Mouse (Mus musculus) cerebellum, adult 2 months (tissue): Measurements from ENCODE around the gene Ppfibp1. TPM values are rescaled to one million over a fixed set of nuclear protein-coding genes. Genes with fewer than 3 reads are reported as not detected.

Source experiments
- DNase-seq, 2 experiments: peaks; one replicate each; pipeline ENCODE4 v3.0.0; 2021
- H3K27ac ChIP-seq: fragments of 200-500 bp; 2 replicates; pipeline ENCODE4 v1.5.1; 2012; ENCODE audit warnings: low read length, control low read depth, inconsistent platforms; ENCODE audit not compliant: insufficient read depth
- H3K27me3 ChIP-seq: fragments of 200-500 bp; 2 replicates; pipeline ENCODE4 v1.6.1; 2012; ENCODE audit warnings: inconsistent platforms, mild to moderate bottlenecking, low read length, moderate library complexity; ENCODE audit not compliant: control insufficient read depth, insufficient read depth
- H3K4me1 ChIP-seq: fragments of 200-500 bp; 2 replicates; pipeline ENCODE4 v1.6.1; 2011; ENCODE audit warnings: low read length; ENCODE audit not compliant: control insufficient read depth, insufficient read depth
- H3K4me3 ChIP-seq: fragments of 200-500 bp; replicated peaks from 2 replicates; pipeline ENCODE3; 2011; ENCODE audit warnings: mild to moderate bottlenecking, low read depth, low read length, control low read depth; ENCODE audit not compliant: insufficient read depth
- CTCF ChIP-seq: fragments of 200-500 bp; IDR thresholded peaks from 2 replicates; pipeline ENCODE4 v1.5.1; 2011; ENCODE audit warnings: low read depth, mild to moderate bottlenecking, control low read depth, low read length, moderate library complexity, borderline replicate concordance; ENCODE audit not compliant: insufficient read depth
- POLR2A ChIP-seq: fragments of 200-500 bp; IDR thresholded peaks from 2 replicates; pipeline ENCODE4 v1.6.1; 2011; ENCODE audit warnings: low read length, control low read depth, borderline replicate concordance; ENCODE audit not compliant: insufficient read depth
- WGBS: fragments of 180-500 bp; shearing (Covaris S2); methylation state at CpG from one replicate; pipeline ENCODE4 v1.1.7; 2018; 5-methylcytosine and 5-hydroxymethylcytosine counted together
- polyA plus RNA-seq: library from polyadenylated mRNA; depleted of rRNA; stranded (reverse); fragments of >200 nt; gene quantifications from 2 replicates; pipeline ENCODE4 v1.2.3, GENCODE M21; 2012

Ppfibp1 gene
- polyA plus RNA-seq, 1 experiment, result 9.4 TPM

DNA sequence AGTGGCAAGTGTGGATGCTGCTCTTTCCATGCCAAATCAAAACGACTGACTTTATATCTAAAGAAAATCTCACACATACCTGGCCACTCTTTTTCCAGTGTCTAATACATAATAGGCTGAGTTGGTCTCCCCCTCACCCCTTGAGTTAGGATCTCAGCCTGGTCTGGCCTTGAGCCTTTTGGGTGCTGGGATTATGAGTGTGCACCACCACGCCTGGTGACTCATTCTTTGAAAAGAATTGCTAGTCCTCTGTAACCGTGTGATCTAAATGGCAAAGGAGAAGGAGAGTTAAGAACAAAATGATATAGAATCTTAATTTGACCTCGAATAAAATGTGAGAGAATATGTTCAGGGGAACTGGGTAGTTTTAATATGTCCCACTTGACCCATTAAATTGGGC lies 129.6 kb downstream of the Ppfibp1 start:
- Histone ChIP-seq H3K4me1 (0 out of 2 replicates have a peak, but pooled peaks cover 3% of the 10 kb centered on the region), H3K27ac (no peak overlapping the region), H3K27me3 (no peaks in the 10 kb centered on the region), H3K4me3 (no peak overlapping the region)
- no peak for DNase-seq
- TF ChIP-seq CTCF (no peak), POLR2A (no peak)
- 89% methylated on average over 4 of the region's 4 CpGs for WGBS

DNA sequence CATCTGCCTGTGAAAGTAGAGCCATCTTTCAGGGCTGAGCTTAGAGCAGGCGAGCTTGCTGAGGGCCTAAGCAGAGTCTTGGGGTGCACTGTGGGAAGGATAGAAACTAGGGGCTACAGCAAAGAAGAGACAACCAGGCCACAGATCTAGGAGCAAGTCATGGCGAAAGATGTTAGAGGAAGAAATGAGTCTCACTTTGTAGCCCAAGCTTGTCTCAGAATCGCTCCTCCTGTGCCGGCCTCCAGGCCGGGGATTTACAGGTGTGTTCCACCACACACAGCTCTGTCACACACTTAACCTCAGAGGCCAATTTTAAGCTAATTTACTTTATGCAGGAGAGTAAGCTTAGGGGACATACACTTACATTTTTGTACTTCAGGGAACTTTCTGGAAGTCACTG lies 130.1 kb downstream of the Ppfibp1 start:
- DNase-seq, result no peak
- H3K27me3 ChIP-seq, result no peaks in the 10 kb centered on the region
- no peak for TF ChIP-seq POLR2A
- no peak for TF ChIP-seq CTCF

DNA sequence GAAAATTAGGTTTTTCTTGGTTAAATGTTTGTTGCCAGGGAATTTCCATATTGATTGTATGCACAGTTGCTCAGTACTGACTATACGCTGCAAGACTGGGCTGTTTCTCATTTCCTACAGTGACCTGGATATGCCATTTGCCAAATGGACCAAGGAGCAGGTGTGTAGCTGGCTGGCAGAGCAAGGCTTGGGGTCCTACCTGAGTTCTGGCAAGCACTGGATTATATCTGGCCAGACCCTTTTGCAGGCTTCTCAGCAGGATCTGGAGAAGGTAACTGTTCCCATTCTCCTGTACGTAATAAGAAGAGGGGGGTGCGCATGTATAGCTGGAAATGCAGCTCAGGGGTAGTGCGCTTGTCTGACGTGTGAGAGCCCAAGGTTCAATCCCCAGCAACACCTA lies 132.9 kb downstream of the Ppfibp1 start:
- H3K27ac ChIP-seq, result no peak overlapping the region
- TF ChIP-seq CTCF, result no peak
- TF ChIP-seq POLR2A, result no peak
- H3K27me3 ChIP-seq, result no peaks in the 10 kb centered on the region
- H3K4me3 ChIP-seq, result no peak overlapping the region
- WGBS, result 48% methylated on average over 5 of the region's 5 CpGs
- DNase-seq, result peak; percentile 39 to 59
- peaks cover 7% of the 10 kb centered on the region for H3K4me1 ChIP-seq

More for the DNA sequence above, 130.1 kb downstream of the Ppfibp1 start:
- no peak overlapping the region for H3K27ac ChIP-seq
- 96% methylated on average over 5 of the region's 5 CpGs for WGBS
- no peak overlapping the region for H3K4me3 ChIP-seq
- H3K4me1 ChIP-seq, result peaks cover 6% of the 10 kb centered on the region

DNA sequence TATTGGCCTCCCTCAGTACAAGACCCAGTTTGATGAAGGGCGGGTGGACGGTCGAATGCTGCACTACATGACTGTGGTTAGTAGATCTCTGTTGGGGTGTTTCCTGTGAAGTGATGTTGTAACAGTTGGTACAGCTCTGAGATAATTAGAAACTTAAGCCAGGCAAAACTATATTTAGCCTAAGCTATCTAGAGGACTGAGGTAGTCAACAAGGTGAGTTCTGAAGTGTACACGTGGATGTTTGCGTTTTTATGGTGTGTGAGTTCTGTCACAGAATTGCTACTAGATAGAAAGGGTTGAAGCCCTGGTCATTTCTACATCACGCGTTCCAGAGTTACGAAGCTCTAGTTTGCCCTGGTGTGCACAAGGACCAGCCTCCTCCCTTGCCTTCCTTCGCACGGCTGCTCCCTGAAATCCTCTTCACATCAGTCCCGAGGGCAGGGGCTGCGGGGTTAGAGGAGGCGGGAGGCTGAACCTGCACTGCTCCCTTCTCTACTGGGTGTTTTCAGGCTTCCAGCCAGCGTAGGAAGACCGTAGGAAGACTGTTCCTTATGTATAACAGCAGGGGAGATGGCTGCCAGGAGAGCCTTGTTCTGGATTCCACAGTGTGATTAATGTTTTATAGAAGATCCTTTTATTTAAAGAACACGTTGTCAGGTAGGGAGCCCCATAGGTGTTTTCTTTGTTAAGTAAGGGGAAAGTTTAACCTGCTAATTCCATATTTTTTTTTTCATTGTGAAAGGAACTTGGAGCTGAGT lies 134.3 kb downstream of the Ppfibp1 start:
- peaks cover 7% of the 10 kb centered on the region for H3K4me1 ChIP-seq
- TF ChIP-seq POLR2A, result no peak
- no peak for TF ChIP-seq CTCF
- 56% methylated on average over 16 of the region's 16 CpGs for WGBS
- no peak for DNase-seq
- no peak overlapping the region for H3K27ac ChIP-seq
- H3K27me3 ChIP-seq, result no peaks in the 10 kb centered on the region
- no peak overlapping the region for H3K4me3 ChIP-seq

DNA sequence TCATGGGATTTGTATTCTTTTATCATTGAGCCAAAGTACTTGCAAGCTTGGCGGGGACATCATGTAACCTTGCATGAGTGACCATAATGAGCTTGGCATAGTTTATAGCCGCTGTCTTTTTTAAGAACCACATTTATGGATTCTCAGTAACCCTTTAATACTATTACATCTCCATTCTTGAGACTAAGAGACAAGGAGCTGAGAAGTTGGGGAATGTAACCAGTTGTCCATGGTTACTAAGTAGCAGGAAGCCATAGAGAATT lies 134.8 kb downstream of the Ppfibp1 start:
- no peak overlapping the region for H3K27ac ChIP-seq
- no peaks in the 10 kb centered on the region for H3K27me3 ChIP-seq
- peaks cover 7% of the 10 kb centered on the region for H3K4me1 ChIP-seq
- no peak overlapping the region for H3K4me3 ChIP-seq
- DNase-seq, result no peak
- TF ChIP-seq POLR2A (no peak), CTCF (no peak)
- WGBS, result 31% methylated on average over 2 of the region's 2 CpGs

DNA sequence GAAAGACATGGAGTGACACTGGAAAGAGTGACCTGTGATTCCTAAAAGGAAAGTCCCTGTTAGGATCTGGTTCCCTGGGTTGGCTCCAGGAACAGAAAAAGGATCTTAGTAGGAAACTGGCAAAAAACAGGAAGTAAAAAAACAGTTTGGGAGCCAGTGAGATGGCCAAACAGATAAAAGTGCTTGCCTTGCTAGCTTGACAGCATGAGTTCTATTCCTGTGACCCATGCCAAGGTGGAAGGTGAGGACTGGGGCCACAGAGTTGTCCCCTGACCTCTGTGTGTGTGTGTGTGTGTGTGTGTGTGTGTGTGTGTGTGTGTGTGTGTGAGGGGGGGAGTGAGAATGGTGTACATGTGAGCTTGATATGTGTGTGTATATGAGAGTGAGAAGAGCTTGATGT lies 135.3 kb downstream of the Ppfibp1 start:
- H3K27me3 ChIP-seq, result no peaks in the 10 kb centered on the region
- TF ChIP-seq POLR2A, result no peak
- H3K4me1 ChIP-seq, result peaks cover 7% of the 10 kb centered on the region

DNA sequence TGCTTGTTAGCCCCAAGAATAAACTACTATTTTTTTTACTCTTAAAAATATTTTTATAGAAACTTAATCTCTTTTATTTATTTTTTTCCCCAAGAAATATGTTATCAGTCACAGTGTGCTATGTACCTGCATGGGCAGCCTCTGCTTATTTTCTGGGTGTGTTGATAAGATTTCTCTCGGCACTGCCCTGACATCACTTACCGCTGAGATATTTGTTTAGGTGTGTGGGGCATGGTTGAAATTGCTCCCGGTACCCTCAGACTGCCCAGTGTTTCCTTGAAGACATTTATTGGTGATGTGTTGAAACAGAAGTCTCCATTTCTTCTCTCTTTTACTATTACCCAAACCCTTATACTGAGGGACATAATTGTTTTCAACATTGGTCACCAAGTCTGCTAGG lies 136.5 kb downstream of the Ppfibp1 start:
- no peak for DNase-seq
- Histone ChIP-seq H3K27me3 (no peaks in the 10 kb centered on the region), H3K4me3 (no peak overlapping the region), H3K4me1 (peaks cover 10% of the 10 kb centered on the region), H3K27ac (no peak overlapping the region)
- TF ChIP-seq CTCF (no peak), POLR2A (no peak)
- WGBS, result 97% methylated on average over 3 of the region's 3 CpGs

More for the DNA sequence above, 135.3 kb downstream of the Ppfibp1 start:
- Histone ChIP-seq H3K4me3 (no peak overlapping the region), H3K27ac (no peak overlapping the region)
- DNase-seq, result no peak

DNA sequence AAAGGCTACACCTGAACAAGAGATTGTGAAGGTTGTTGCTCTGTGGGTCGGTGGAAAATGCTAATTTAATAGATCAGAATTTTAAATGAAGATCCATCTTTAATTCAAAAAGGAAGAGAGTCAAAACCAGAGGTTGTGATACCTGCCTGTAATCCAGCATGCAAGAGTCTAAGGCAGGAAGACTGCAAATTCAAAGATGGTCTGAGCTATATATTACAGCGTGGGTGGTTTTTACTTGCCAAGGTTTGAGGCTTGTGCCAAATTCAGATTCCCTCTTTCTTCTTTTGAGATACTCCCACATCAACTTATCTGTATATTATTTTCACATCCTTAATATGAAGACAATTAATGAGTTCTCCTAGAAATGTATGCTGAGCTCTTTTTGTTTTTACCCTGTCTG lies 140.1 kb downstream of the Ppfibp1 start:
- DNase-seq, result no peak
- peaks cover 21% of the 10 kb centered on the region for H3K4me1 ChIP-seq

More for the DNA sequence above, 140.1 kb downstream of the Ppfibp1 start:
- 74% methylated on average over 2 of the region's 2 CpGs for WGBS
- Histone ChIP-seq H3K4me3 (no peak overlapping the region), H3K27me3 (no peaks in the 10 kb centered on the region), H3K27ac (no peak overlapping the region)
- no peak for TF ChIP-seq CTCF
